Mouse (Mus musculus): Measurements from ENCODE around the gene Smarcc2.

Gene Smarcc2

DNA sequence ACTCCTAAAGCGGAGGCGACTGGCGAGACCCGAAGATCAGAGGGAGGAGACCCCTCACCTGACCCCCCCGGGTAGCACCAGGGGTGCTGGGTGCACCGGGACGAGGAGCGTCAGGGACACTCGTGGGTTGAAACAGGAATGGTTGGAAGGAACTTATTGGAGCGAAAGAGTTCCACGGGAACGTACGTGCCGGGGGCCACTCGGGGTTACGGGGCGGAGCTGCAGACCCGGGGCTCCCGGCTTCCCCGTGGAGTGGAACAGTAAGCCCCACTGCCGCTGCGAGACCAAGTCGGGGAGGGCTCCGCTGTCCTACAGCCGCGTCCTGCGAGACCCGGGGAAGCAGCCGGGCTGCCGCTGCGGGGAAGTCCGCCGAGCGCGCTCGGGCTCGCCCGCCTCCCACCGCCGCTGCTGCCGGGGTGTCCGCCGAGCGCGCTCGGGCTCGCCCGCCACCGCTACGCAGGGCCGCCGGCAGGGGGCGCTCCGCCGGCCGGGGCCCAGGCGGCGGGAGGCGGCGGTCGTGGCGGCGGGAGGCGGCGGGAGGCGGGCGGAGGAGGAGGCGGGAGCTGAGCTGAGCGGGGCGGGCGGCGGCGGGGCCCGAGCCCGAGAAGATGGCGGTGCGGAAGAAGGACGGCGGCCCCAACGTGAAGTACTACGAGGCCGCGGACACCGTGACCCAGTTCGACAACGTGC, at the start of gene Smarcc2:
Gene Smarcc2, plus strand, starts transcription at position 530 of the 690 bp plus-strand sequence.
- ATAC-seq (ENCODE audit: insufficient number of reproducible peaks, low FRiP score, low TSS enrichment) = peak; percentile 63

DNA sequence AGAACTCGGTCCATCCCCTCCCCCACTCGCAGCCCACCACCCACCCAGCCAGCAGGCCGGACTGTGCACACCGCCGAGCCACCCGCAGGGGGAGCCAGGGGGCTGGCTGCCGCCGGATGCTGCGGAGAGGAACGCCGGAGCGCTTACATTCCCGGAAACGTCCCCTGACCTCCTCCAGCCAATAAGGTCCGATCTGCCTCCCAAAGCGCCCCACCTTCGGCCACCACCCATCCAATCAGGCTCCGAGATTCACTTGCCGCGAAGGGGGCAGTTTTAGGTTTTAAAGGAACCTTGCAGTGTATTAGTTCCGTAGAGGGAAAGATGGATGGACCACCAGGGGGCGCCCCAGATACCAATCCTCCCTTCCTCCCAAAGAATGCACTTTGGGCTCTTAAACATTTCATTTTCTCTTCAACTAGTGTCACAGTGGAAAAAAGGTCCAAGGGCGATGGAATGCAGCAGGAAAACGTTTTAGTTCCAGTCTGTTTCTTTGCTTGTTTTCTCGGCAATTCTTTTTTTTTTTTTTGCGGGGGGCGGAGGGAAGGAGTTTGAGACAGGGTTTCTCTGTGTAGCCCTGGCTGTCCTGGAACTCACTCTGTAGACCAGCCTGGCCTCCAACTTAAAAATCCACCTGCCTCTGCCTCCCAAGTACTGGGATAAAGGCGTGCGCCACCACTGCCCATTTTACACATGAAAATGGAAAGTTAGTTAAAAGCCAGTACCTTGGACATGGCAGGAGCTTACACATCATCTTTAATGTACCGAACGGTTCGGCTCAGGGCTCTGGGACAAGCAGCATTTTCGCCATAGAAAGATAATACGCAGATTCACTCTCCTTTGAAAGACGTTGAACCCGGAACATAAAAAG, 49.1 kb upstream of the Smarcc2 start:
- ATAC-seq (ENCODE audit: insufficient number of reproducible peaks, low FRiP score, low TSS enrichment) = peak; percentile 96

DNA sequence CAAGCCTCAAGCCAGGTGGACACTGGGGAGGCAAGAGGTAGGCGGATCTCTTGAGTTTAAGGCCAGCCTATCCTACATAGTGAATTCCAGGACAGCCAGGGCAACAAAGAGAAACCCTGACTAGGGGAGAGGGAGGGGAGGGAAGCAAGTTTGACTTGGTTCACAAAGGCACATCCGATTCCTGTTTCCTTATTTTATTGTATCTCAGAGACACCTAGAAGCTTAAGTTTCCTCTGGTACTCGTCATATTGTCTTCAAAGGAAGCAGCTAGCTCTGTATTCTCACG, 48.5 kb upstream of the Smarcc2 start:
- no peak for ATAC-seq (ENCODE audit: insufficient number of reproducible peaks, low FRiP score, low TSS enrichment)

DNA sequence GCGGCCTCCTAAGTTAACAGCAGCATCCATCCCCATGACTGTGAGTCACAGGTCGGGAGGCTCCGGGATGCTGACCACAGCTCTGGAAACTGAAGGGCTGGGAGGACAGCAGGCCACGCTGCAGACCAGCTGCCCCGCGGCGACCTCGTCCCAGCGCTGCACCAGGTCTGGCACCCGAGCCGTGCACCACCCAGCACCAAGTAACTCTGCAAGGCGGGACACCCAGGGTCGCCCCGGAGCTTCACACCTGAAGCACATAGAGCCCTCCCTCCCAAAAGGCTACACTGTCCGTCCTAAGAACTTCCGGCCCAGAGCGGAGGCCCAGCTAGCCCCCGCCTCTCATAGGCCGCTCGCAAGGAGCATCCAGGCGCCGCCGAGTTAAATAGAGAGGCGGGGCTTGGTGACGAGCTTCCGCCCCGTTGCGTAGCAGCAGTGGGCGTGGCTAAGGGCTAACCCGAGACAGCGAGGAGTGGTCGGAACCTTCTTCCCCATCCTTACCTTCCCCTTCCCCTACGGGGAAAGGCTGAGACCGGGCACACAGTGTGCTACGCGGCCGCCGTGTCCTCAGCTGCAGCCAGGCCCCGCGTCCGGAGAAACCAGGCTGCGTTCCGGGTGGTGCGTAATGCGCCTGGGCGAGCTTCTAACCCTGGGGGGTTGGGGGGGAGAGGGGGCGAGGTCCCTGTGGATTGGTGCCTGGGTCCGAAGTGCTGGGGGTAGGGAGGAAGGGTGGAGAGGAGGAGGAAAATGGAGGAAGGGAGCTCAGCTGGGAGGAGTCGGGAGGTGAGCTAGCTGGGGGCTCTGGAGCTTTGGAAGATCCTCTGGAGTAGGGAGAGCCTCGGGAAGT, 47.6 kb upstream of the Smarcc2 start, which contains the start of the genes Nabp2 and Rnf41:
Gene Nabp2, minus strand, starts transcription at position 282 of the 844 bp plus-strand sequence.
Gene Rnf41, plus strand, starts transcription at position 447 of the 844 bp plus-strand sequence.
- ATAC-seq (ENCODE audit: insufficient number of reproducible peaks, low FRiP score, low TSS enrichment) = peak; percentile 76

DNA sequence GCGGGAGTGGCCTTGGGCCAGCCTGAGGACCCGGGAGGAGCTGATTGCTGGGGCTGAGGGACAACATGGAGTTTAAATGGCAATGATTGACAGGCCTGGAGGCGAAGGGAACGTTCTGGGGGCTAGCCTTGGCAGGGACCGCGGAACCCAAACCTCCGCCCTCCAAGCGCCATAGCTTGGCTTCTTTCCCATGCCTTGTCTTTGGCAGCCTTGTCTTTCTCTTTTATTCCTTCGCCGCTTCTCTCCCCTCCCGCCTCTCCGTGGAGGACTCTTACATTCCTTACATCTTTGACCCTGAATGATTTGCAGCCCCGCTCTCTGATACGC, 47.0 kb upstream of the Smarcc2 start:
- ATAC-seq (ENCODE audit: insufficient number of reproducible peaks, low FRiP score, low TSS enrichment) = no peak

DNA sequence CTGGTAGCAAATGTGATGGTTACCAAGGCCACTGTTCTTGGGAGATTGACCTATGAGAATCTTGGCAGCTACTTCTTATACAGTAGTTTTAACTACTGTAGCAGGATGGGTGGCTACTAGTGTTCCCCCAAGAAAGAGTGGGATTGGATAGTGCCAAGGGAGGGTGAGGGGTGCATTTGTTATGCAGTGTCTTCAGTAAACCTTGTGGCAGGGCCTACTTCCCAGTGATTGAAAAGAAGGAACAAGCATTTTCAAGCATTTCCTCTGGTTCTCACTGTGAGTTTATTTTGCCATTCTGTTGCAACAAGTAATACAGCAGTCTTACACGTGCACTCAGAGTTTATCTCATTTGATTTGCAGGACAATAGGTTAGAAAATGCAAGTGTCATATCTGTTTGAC, 46.5 kb upstream of the Smarcc2 start:
- no peak for ATAC-seq (ENCODE audit: insufficient number of reproducible peaks, low FRiP score, low TSS enrichment)

DNA sequence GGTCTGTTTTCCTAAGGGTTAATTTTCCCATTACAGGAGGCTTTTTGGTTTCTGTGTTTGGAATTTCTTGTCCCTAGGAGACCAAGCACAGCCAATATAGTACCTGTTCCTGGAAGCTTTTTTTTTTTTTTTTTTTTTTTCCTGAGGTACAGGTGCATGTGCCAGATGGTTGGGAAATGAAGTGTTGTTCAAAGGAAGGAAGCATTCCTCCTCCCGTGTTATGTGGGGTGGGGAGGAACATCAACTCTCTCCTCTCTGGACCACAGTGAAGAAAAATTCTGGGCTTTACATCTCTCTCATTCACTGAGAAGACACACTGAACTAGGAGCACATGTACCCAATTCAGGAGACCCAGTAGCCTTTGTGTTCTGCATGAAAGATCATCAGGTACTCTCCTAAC, 46.0 kb upstream of the Smarcc2 start:
- no peak for ATAC-seq (ENCODE audit: insufficient number of reproducible peaks, low FRiP score, low TSS enrichment)

DNA sequence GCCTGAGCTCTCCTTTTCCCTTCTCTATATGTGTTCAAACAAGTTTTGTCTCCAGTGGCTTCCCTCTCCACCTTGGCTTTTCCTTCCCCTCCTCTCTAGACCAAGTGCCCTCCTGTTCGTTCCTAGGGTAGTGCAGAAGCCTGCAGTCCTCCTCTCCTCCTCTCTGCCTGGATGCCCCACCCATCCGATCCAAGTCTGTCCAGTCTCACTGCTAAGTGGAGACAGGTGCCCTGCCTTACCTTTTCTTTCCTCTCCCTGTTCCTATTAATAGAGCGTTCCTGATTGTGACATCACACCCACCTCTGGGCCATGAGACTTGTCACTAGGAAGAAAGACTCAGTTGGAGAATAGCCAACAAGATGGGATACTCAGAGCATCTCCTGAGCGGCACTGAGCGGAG, 44.2 kb upstream of the Smarcc2 start:
- ATAC-seq (ENCODE audit: insufficient number of reproducible peaks, low FRiP score, low TSS enrichment) = no peak

DNA sequence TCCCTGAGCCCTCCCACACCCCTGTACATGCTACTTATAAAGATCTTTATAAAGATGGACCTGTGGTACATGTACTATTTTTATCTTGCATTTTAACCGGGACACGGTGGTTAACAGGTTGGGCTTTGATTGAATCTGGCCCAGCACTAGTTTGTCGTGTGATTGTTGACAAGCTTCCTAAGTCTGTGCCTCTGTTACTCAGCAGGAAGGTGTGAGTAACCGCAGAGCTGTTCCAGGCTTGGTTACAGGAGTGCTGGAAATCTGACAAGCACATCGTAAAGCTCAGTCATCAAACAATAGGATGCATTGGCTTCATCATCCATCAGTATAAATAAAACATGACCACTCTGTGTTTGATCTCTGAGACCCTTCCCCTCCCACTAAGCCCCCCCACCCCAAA, 36.6 kb upstream of the Smarcc2 start:
- ATAC-seq (ENCODE audit: insufficient number of reproducible peaks, low FRiP score, low TSS enrichment) = no peak

DNA sequence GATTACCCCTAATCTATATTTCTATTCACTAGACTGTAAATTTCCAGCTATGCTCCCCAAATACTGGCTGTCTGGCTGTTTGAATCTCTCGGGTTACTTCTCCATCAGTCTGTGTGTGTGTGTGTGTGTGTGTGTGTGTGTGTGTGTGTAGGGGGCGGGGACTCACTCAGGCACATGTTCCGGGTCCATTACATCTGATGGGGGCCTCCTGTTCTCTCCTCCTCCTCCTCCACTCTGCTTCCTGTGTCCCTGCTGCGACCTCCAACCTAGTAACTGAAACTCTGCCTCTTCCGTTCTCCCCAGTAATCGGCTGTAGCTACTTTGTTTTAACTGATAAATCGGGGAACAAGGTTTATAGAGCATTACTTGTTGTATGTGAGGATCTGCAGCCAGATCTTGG, 34.4 kb upstream of the Smarcc2 start:
- ATAC-seq (ENCODE audit: insufficient number of reproducible peaks, low FRiP score, low TSS enrichment) = no peak

DNA sequence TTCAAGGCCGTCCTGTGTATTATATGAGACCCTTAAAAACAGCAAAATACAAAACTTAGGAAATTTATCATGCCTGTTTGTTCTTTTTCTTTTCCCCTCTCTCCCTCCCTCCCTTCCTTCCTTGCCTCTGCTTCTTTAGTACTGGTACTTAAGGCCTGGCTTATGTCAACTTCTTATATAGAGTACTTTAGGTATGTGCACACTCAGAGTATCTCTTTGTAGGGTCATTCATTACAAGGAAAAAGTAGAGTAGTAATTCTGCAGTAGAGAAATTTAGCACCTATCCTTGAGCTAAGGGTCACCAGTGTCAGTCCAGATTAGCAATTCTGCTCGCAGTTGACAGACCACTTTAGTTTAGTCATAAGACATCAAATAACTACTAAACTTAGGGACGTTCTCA, 33.8 kb upstream of the Smarcc2 start:
- ATAC-seq (ENCODE audit: insufficient number of reproducible peaks, low FRiP score, low TSS enrichment) = no peak

DNA sequence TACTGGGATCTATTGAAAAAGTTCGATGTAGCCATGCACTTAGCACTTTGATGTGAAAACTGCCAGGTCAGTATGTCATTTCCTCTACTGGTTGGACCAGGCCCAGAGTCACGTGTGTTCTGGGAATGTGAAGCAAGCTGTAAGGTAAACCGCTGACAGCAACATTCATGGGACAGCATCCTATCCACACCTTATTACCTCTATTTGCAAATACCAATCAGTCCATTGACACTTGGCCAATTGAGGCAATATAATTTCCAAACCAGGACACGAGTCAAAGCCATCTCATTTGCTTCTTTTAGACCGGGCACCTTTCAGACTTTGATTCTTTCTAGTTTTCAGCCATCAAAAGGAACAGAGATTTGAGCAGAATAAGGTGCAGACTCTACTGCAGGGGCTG, 30.0 kb upstream of the Smarcc2 start:
- no peak for ATAC-seq (ENCODE audit: insufficient number of reproducible peaks, low FRiP score, low TSS enrichment)

DNA sequence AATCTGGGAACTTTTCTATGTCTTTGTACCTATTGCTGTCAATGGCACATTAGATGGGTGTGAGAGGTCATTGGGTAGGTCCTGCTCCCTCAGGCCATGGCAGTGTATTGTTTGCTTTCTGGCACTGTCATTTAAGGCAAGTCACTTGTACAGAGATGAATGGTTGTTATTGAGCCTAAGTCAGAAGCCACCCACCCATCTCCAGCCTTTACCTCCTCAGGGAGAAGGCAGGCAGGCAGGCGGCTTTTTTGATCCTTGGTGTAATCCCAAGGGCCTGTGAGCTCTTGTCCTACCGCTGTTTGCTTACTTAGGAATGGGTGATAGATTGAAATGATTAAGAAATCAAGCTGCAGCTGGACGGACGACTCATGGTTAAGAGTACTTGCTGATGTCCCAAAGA, 29.6 kb upstream of the Smarcc2 start:
- ATAC-seq (ENCODE audit: insufficient number of reproducible peaks, low FRiP score, low TSS enrichment) = no peak

DNA sequence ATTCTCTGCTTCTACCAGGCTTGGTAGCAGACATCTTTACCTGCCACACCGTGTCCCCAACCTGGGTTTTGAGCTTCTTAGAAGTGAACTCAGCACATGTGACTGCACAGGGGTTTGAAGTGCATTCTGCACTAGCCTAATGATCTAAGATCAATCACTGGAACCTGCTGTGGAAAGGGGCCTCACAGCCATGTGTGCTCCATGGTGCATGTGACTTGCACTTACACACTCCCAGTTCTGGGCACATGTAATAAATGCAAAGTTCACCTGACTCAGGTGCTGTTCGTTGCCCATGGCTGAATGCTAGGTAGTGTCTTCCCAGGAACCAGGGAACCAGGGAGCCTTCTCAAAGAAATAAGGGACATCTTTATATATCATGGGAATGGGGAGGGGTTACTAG, 25.6 kb upstream of the Smarcc2 start:
- no peak for ATAC-seq (ENCODE audit: insufficient number of reproducible peaks, low FRiP score, low TSS enrichment)

DNA sequence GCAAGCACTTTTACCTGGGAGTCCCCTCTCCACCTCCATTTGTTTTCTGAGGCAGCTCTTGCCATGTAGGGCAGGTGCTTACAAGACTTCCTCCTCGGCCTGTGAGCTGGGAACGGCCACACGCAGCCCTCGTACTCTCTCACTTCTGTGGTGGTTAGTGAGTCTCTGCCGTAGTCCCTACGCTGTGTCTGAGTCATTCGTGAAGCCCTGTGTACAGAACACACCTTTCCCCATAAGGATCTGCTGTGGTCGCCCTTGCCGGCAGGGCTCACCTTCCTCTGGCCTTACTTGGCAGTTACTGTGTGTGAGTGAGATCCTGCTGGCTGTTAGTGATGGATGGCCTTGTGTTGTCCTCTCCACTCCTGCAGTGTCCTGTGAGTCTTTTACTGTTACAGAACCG, 24.4 kb upstream of the Smarcc2 start:
- ATAC-seq (ENCODE audit: insufficient number of reproducible peaks, low FRiP score, low TSS enrichment) = no peak

DNA sequence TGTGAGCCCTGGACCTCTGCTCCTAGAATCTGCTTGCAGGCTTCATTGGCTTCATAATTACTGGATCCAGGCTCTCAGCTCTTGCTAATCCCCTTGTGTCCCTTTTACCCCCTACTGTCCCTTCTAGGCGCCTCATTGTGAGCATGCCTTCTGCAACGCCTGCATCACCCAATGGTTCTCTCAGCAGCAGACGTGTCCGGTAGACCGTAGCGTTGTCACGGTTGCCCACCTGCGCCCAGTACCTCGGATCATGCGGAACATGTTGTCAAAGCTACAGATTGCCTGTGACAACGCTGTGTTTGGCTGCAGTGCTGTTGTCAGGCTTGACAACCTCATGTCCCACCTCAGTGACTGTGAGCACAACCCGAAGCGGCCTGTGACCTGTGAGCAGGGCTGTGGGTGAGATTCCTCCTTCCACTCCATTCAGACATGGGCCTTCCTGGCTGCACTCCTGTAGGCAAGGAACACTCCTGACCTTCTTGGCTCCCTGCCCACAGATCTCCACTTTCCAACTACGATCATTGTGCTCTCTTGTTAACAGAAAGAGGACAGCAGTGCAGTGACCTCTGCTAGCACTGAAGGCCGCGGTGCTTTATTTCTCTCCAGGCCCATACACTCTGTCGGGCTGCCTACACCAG, 23.7 kb upstream of the Smarcc2 start:
- ATAC-seq (ENCODE audit: insufficient number of reproducible peaks, low FRiP score, low TSS enrichment) = no peak; the same call in 1 of the 2 replicates

DNA sequence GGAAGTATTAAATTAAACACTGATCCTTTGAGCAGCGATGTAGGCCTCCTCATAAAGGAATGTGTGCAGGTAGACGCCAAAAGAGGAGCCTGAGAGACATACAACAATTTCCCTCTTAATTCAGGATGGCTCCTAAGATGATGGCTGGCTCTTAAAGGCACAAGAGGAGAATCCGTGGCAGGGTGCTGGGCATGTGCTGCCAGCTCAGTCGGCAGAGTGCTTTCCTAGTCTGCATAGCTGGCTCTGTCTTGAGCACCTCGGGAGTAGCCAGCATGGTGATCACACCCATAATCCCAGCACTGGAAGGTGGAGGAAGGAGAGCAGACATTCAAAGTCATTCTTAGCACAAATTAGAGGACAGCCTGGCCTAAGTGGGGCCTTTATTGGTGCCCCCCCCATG, 23.2 kb upstream of the Smarcc2 start:
- no peak for ATAC-seq (ENCODE audit: insufficient number of reproducible peaks, low FRiP score, low TSS enrichment)

DNA sequence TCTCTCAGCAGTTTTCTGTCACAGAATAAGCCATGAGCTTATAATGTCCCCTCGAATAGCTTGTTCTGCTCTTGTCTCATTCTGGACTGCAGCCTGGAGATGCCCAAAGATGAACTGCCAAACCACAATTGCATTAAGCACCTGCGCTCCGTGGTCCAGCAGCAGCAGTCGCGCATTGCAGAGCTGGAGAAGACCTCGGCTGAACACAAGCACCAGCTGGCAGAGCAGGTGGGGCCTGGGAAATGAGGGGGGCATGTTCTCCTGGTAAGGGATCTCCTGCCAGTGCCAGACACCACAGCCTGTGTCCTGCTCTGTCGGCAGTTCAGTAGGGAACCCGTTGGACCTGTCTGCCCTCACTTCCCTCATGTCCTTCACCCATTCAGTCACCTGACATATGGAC, 22.7 kb upstream of the Smarcc2 start:
- ATAC-seq (ENCODE audit: insufficient number of reproducible peaks, low FRiP score, low TSS enrichment) = no peak; the same call in 1 of the 2 replicates

DNA sequence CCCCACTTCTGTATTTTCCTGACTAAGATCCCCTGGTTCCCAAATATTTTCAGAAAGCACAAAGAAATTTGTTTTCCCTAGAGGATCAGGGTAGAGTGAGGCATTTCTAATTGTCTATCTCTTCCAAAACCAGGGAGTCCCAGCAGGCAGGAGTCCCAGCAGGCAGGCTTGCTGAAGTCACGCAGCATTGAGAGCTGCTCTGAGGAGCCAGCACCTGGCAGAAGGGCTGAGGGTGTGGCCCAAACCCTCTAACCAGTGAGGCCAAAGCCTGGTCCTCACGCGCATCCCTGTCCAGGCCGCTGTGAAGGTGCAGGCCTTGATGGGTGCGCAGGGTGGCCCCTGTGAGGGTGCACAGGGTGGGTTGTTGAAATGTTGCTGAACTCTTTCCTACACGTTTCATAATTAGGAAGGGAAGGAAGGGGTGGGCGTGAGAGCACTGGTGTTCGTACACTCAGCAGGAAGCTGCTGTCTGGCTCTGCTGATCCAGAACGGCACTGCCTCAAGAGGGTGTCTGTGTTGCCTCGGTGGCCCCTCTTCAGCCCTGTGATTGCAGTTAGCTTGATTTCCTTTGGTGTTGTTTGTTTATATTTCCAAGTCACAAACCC, 20.3 kb upstream of the Smarcc2 start:
- ATAC-seq (ENCODE audit: insufficient number of reproducible peaks, low FRiP score, low TSS enrichment) = no peak

DNA sequence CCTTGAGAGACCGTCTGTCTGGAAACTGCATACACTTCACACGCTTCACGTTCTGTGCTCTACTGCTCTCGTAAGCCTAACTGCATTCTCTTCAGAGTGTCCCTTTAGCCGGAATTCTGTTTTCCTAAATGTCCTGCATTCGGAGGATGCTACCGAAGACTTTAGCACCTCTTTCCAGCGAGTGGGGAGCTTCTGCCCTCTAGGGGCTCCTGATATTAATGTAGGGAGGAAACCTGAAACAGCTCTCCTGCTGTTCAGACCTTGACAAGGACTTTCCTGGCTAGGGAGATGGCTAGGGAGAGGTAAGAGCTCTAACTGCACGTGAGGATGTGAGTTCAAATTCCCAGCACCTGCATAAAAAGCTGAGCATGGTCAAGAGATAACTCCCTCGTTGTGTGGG, 18.6 kb upstream of the Smarcc2 start:
- no peak for ATAC-seq (ENCODE audit: insufficient number of reproducible peaks, low FRiP score, low TSS enrichment)

Data from cerebellum, adult (tissue).